Mouse (Mus musculus): ENCODE measurements around the gene Pigp.

DNA sequence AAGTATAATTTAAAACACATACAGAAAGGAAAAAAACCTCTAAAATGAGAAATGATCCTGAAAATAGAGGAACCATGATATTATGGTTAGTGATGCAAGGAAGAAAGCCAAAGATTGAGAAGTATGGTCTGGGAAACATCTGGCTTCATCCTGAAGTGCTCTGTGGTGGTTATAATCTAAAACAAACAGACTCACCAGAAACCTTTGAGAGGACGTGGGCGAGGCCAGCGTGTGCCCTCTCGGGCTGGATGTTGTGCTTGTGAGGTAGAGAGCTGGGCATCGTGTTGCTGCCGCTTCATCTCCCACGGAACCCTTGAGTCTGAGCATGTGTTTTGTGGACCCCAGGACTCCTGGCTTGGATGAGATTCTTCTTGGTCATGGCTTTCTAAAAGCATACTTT, 25.0 kb upstream of the Pigp start:
- no peak for TF ChIP-seq CTCF (IDR thresholded peaks at IDR 0.05; ENCODE audit: extremely low read depth, insufficient read depth, low read length)
- no peak for TF ChIP-seq POLR2A (IDR thresholded peaks at IDR 0.05; ENCODE audit: extremely low read depth, insufficient read depth, low read length)

All from cortical plate, adult 2 months (tissue).